In genomic region chr11:76398798-76399586, GRCm38 (mm10) we compare ENCODE assay signal across 7 mouse cellular contexts. TPM values are rescaled to one million over a fixed set of nuclear protein-coding genes. Genes with fewer than 3 reads are reported as not detected.
DNase-seq lines count a peak whose midpoint lies in the region; ATAC-seq and TF ChIP-seq lines count a peak whose summit lies in the region.

Nxn (minus strand) TSS chr11:76399140.

- intact Hi-C loops in gastrocnemius, postnatal 14 days (cut with DNase I; ENCODE audit: low total_unique reads) = no loop called here
- intact Hi-C loops in left cerebral cortex, postnatal 4 days (cut with DNase I) = loop anchor here (2.0 to 10.0 kb wide), 2 partner anchors 146 to 434 kb away; no protein-coding TSS in a partner anchor

- peaks cover 3% of the 10 kb centered on the region; the same call in 1 of the 2 replicates for H3K4me1 ChIP-seq in cortical plate, adult 2 months (ENCODE audit: control insufficient read depth, insufficient read depth, low read length)
- H3K4me1 ChIP-seq in midbrain, embryonic 11.5 days (ENCODE audit: control insufficient read depth, insufficient read depth, low read length) = peaks cover 12% of the 10 kb centered on the region

- H3K36me3 ChIP-seq in midbrain, embryonic 11.5 days (ENCODE audit: control insufficient read depth, insufficient read depth, low read length) = no peaks in the 10 kb centered on the region

- H3K4me3 ChIP-seq in cortical plate, adult 2 months (ENCODE audit: insufficient read depth, low read length) = peak within 1 kb of the TSS; percentile 70
- H3K4me3 ChIP-seq in midbrain, embryonic 11.5 days (ENCODE audit: low read depth, low read length) = peak within 1 kb of the TSS; percentile 89

- no peaks in the 10 kb centered on the region for H3K9me3 ChIP-seq in midbrain, embryonic 11.5 days (ENCODE audit: control insufficient read depth, low read length)

- DNase-seq in adrenal gland, adult (ENCODE audit: inconsistent age in 2 of 2, low spot score in 1 of 2) = peak; percentile 95 to 98
- peak; percentile 96 for DNase-seq in gastrocnemius, postnatal 14 days
- peak; percentile 94 for DNase-seq in left cerebral cortex, postnatal 4 days
- DNase-seq in midbrain, embryonic 11.5 days (ENCODE audit: low spot score, missing footprints) = peak; percentile 98
- DNase-seq in right cerebral cortex, postnatal 4 days = peak; percentile 72

- H3K27ac ChIP-seq in cortical plate, adult 2 months (ENCODE audit: insufficient read depth, low read length) = no peak within 1 kb of the TSS
- H3K27ac ChIP-seq in midbrain, embryonic 11.5 days (ENCODE audit: low read depth, low read length) = peak within 1 kb of the TSS; percentile 87

- no peak for TF ChIP-seq CTCF in cortical plate, adult 2 months (IDR thresholded peaks at IDR 0.05; ENCODE audit: extremely low read depth, insufficient read depth, low read length)

- H3K4me2 ChIP-seq in midbrain, embryonic 11.5 days = peak within 1 kb of the TSS; percentile 88

- H3K27me3 ChIP-seq in midbrain, embryonic 11.5 days (ENCODE audit: control insufficient read depth, insufficient read depth, low read length) = no peaks in the 10 kb centered on the region

- ATAC-seq in inflammation-experienced regulatory T-cells, adult 6 months = peak; percentile 80
- peak; percentile 89 for ATAC-seq in midbrain, embryonic 11.5 days (ENCODE audit: low FRiP score)

- under 1% methylated on average over 58 of the region's 70 CpGs for WGBS in midbrain, embryonic 11.5 days

- peak within 1 kb of the TSS; percentile 78 for H3K9ac ChIP-seq in midbrain, embryonic 11.5 days (ENCODE audit: low read length)

- TF ChIP-seq POLR2A in cortical plate, adult 2 months (IDR thresholded peaks at IDR 0.05; ENCODE audit: extremely low read depth, insufficient read depth, low read length) = no peak

RNA-seq across cellular contexts. Expression of gene Nxn, which starts in this region (rescaled TPM):
- polyA plus RNA-seq in cortical plate, adult 2 months (2012; rRNA removed) = 8.0 and 9.2 TPM in 2 replicates
- 10 to 100 TPM; 28.7 to 28.8 TPM for total RNA-seq in gastrocnemius, postnatal 14 days (2021)
- 1 to 10 TPM; 1.1 to 2.0 (median 1.6) TPM for polyA plus RNA-seq in inflammation-experienced regulatory T-cells, adult 6 months (2017; shearing (Covaris generic))
- 10 to 100 TPM; 12.4 to 15.7 TPM for total RNA-seq in left cerebral cortex, postnatal 4 days (2021)
- 43.8 and 51.3 TPM in 2 replicates for polyA plus RNA-seq in midbrain, embryonic 11.5 days (2014; fragmentation: Nextera tagmentation; extraction: Ambion mirVana)
